Mouse (Mus musculus): ENCODE measurements around the gene Vegfc. TPM values are rescaled to one million over a fixed set of nuclear protein-coding genes. Genes with fewer than 3 reads are reported as not detected.

Vegfc gene
- polyA plus RNA-seq, 1 experiment from 2014 or later = 13.7 TPM

GRCm38 (mm10) chr8:54121942-54122341, 44.5 kb downstream of the Vegfc start:
- no peak overlapping the region for H3K4me2 ChIP-seq
- no peaks in the 10 kb centered on the region for H3K4me1 ChIP-seq (ENCODE audit: control insufficient read depth, insufficient read depth, low read length)
- H3K9me3 ChIP-seq (replicated peaks; ENCODE audit: control insufficient read depth, low read length) = no peaks in the 10 kb centered on the region
- H3K36me3 ChIP-seq (ENCODE audit: control insufficient read depth, insufficient read depth, low read length) = no peaks in the 10 kb centered on the region
- no peak overlapping the region for H3K4me3 ChIP-seq (ENCODE audit: low read depth, low read length)
- H3K9ac ChIP-seq (ENCODE audit: low read depth, low read length) = no peak overlapping the region
- WGBS (ENCODE audit: insufficient replicate concordance) = 36% methylated on average over 3 of the region's 3 CpGs
- no peak overlapping the region for H3K27ac ChIP-seq (ENCODE audit: low read depth, low read length)
- H3K27me3 ChIP-seq (ENCODE audit: control insufficient read depth, insufficient read depth, low read length) = no peaks in the 10 kb centered on the region
- ATAC-seq (replicated peaks; ENCODE audit: insufficient number of reproducible peaks, low FRiP score, low TSS enrichment) = no peak

GRCm38 (mm10) chr8:54122345-54122744, 44.9 kb downstream of the Vegfc start:
- ATAC-seq (replicated peaks; ENCODE audit: insufficient number of reproducible peaks, low FRiP score, low TSS enrichment) = no peak
- no peak overlapping the region for H3K4me2 ChIP-seq
- H3K4me1 ChIP-seq (ENCODE audit: control insufficient read depth, insufficient read depth, low read length) = no peaks in the 10 kb centered on the region
- no peaks in the 10 kb centered on the region for H3K27me3 ChIP-seq (ENCODE audit: control insufficient read depth, insufficient read depth, low read length)
- 62% methylated on average over 1 of the region's 1 CpGs for WGBS (ENCODE audit: insufficient replicate concordance)
- no peak overlapping the region for H3K27ac ChIP-seq (ENCODE audit: low read depth, low read length)
- no peak overlapping the region for H3K4me3 ChIP-seq (ENCODE audit: low read depth, low read length)
- H3K9me3 ChIP-seq (replicated peaks; ENCODE audit: control insufficient read depth, low read length) = no peaks in the 10 kb centered on the region
- no peaks in the 10 kb centered on the region for H3K36me3 ChIP-seq (ENCODE audit: control insufficient read depth, insufficient read depth, low read length)
- H3K9ac ChIP-seq (ENCODE audit: low read depth, low read length) = no peak overlapping the region

- 90% methylated on average over 2 of the region's 2 CpGs for WGBS (ENCODE audit: insufficient replicate concordance)
- Histone ChIP-seq H3K4me2 (no peak overlapping the region), H3K27me3 (ENCODE audit: control insufficient read depth, insufficient read depth, low read length) (no peaks in the 10 kb centered on the region), H3K27ac (ENCODE audit: low read depth, low read length) (no peak overlapping the region), H3K9me3 (replicated peaks; ENCODE audit: control insufficient read depth, low read length) (no peaks in the 10 kb centered on the region), H3K9ac (ENCODE audit: low read depth, low read length) (no peak overlapping the region), H3K36me3 (ENCODE audit: control insufficient read depth, insufficient read depth, low read length) (no peaks in the 10 kb centered on the region), H3K4me3 (ENCODE audit: low read depth, low read length) (no peak overlapping the region), H3K4me1 (ENCODE audit: control insufficient read depth, insufficient read depth, low read length) (no peaks in the 10 kb centered on the region)
- ATAC-seq (replicated peaks; ENCODE audit: insufficient number of reproducible peaks, low FRiP score, low TSS enrichment) = no peak
Observed at GRCm38 (mm10) chr8:54130558-54130957, 53.2 kb downstream of the Vegfc start.

- Histone ChIP-seq H3K4me2 (no peak overlapping the region), H3K36me3 (ENCODE audit: control insufficient read depth, insufficient read depth, low read length) (no peaks in the 10 kb centered on the region), H3K4me3 (ENCODE audit: low read depth, low read length) (no peak overlapping the region), H3K9ac (ENCODE audit: low read depth, low read length) (no peak overlapping the region), H3K27me3 (ENCODE audit: control insufficient read depth, insufficient read depth, low read length) (no peaks in the 10 kb centered on the region), H3K4me1 (ENCODE audit: control insufficient read depth, insufficient read depth, low read length) (no peaks in the 10 kb centered on the region), H3K27ac (ENCODE audit: low read depth, low read length) (no peak overlapping the region), H3K9me3 (replicated peaks; ENCODE audit: control insufficient read depth, low read length) (no peaks in the 10 kb centered on the region)
- ATAC-seq (replicated peaks; ENCODE audit: insufficient number of reproducible peaks, low FRiP score, low TSS enrichment) = no peak
- WGBS (ENCODE audit: insufficient replicate concordance) = 61% methylated on average over 4 of the region's 4 CpGs
Observed at GRCm38 (mm10) chr8:54153240-54153639, 75.8 kb downstream of the Vegfc start.

GRCm38 (mm10) chr8:54163505-54163904, 86.1 kb downstream of the Vegfc start:
- 20% methylated on average over 5 of the region's 5 CpGs for WGBS (ENCODE audit: insufficient replicate concordance)
- no peak overlapping the region for H3K4me3 ChIP-seq (ENCODE audit: low read depth, low read length)
- H3K9ac ChIP-seq (ENCODE audit: low read depth, low read length) = no peak overlapping the region
- no peaks in the 10 kb centered on the region for H3K9me3 ChIP-seq (replicated peaks; ENCODE audit: control insufficient read depth, low read length)
- H3K27ac ChIP-seq (ENCODE audit: low read depth, low read length) = no peak overlapping the region
- H3K4me1 ChIP-seq (ENCODE audit: control insufficient read depth, insufficient read depth, low read length) = peaks cover 3% of the 10 kb centered on the region; the same call in 1 of the 2 replicates
- peak overlapping the region; percentile 17 for H3K4me2 ChIP-seq
- 0 out of 2 replicates have a peak, but pooled peaks have one; percentile 55 for ATAC-seq (replicated peaks; ENCODE audit: insufficient number of reproducible peaks, low FRiP score, low TSS enrichment)
- H3K36me3 ChIP-seq (ENCODE audit: control insufficient read depth, insufficient read depth, low read length) = no peaks in the 10 kb centered on the region
- H3K27me3 ChIP-seq (ENCODE audit: control insufficient read depth, insufficient read depth, low read length) = no peaks in the 10 kb centered on the region

- Histone ChIP-seq H3K36me3 (ENCODE audit: control insufficient read depth, insufficient read depth, low read length) (peaks cover 6% of the 10 kb centered on the region), H3K27ac (ENCODE audit: low read depth, low read length) (no peak overlapping the region), H3K4me2 (no peak overlapping the region), H3K4me3 (ENCODE audit: low read depth, low read length) (no peak overlapping the region), H3K9ac (ENCODE audit: low read depth, low read length) (no peak overlapping the region), H3K9me3 (replicated peaks; ENCODE audit: control insufficient read depth, low read length) (no peaks in the 10 kb centered on the region), H3K4me1 (ENCODE audit: control insufficient read depth, insufficient read depth, low read length) (no peaks in the 10 kb centered on the region), H3K27me3 (ENCODE audit: control insufficient read depth, insufficient read depth, low read length) (no peaks in the 10 kb centered on the region)
- 84% methylated on average over 2 of the region's 2 CpGs for WGBS (ENCODE audit: insufficient replicate concordance)
- ATAC-seq (replicated peaks; ENCODE audit: insufficient number of reproducible peaks, low FRiP score, low TSS enrichment) = no peak
Observed at GRCm38 (mm10) chr8:54185336-54185735, 107.9 kb downstream of the Vegfc start.

GRCm38 (mm10) chr8:54185927-54186326, 108.5 kb downstream of the Vegfc start:
- H3K9me3 ChIP-seq (replicated peaks; ENCODE audit: control insufficient read depth, low read length) = no peaks in the 10 kb centered on the region
- no peak for ATAC-seq (replicated peaks; ENCODE audit: insufficient number of reproducible peaks, low FRiP score, low TSS enrichment)
- H3K9ac ChIP-seq (ENCODE audit: low read depth, low read length) = no peak overlapping the region
- H3K27ac ChIP-seq (ENCODE audit: low read depth, low read length) = no peak overlapping the region
- H3K4me1 ChIP-seq (ENCODE audit: control insufficient read depth, insufficient read depth, low read length) = no peaks in the 10 kb centered on the region
- no peaks in the 10 kb centered on the region for H3K27me3 ChIP-seq (ENCODE audit: control insufficient read depth, insufficient read depth, low read length)
- 88% methylated on average over 6 of the region's 6 CpGs for WGBS (ENCODE audit: insufficient replicate concordance)
- H3K4me2 ChIP-seq = no peak overlapping the region
- no peak overlapping the region for H3K4me3 ChIP-seq (ENCODE audit: low read depth, low read length)
- peaks cover 6% of the 10 kb centered on the region for H3K36me3 ChIP-seq (ENCODE audit: control insufficient read depth, insufficient read depth, low read length)

GRCm38 (mm10) chr8:54216250-54216649, 138.8 kb downstream of the Vegfc start:
- no peak overlapping the region for H3K9ac ChIP-seq (ENCODE audit: low read depth, low read length)
- no peaks in the 10 kb centered on the region for H3K4me1 ChIP-seq (ENCODE audit: control insufficient read depth, insufficient read depth, low read length)
- WGBS (ENCODE audit: insufficient replicate concordance) = 78% methylated on average over 2 of the region's 2 CpGs

GRCm38 (mm10) chr8:54228801-54229204, 151.4 kb downstream of the Vegfc start:
- H3K4me2 ChIP-seq = no peak overlapping the region
- H3K27ac ChIP-seq (ENCODE audit: low read depth, low read length) = no peak overlapping the region
- 35% methylated on average over 1 of the region's 1 CpGs for WGBS (ENCODE audit: insufficient replicate concordance)
- no peak overlapping the region for H3K9ac ChIP-seq (ENCODE audit: low read depth, low read length)
- H3K27me3 ChIP-seq (ENCODE audit: control insufficient read depth, insufficient read depth, low read length) = no peaks in the 10 kb centered on the region
- no peaks in the 10 kb centered on the region for H3K36me3 ChIP-seq (ENCODE audit: control insufficient read depth, insufficient read depth, low read length)
- ATAC-seq (replicated peaks; ENCODE audit: insufficient number of reproducible peaks, low FRiP score, low TSS enrichment) = no peak
- H3K4me3 ChIP-seq (ENCODE audit: low read depth, low read length) = no peak overlapping the region
- H3K4me1 ChIP-seq (ENCODE audit: control insufficient read depth, insufficient read depth, low read length) = peaks cover 2% of the 10 kb centered on the region; the same call in 1 of the 2 replicates
- no peaks in the 10 kb centered on the region for H3K9me3 ChIP-seq (replicated peaks; ENCODE audit: control insufficient read depth, low read length)

More at GRCm38 (mm10) chr8:54216250-54216649, 138.8 kb downstream of the Vegfc start:
- ATAC-seq (replicated peaks; ENCODE audit: insufficient number of reproducible peaks, low FRiP score, low TSS enrichment) = no peak
- Histone ChIP-seq H3K4me2 (no peak overlapping the region), H3K27ac (ENCODE audit: low read depth, low read length) (no peak overlapping the region), H3K27me3 (ENCODE audit: control insufficient read depth, insufficient read depth, low read length) (no peaks in the 10 kb centered on the region), H3K9me3 (replicated peaks; ENCODE audit: control insufficient read depth, low read length) (no peaks in the 10 kb centered on the region), H3K36me3 (ENCODE audit: control insufficient read depth, insufficient read depth, low read length) (no peaks in the 10 kb centered on the region), H3K4me3 (ENCODE audit: low read depth, low read length) (no peak overlapping the region)
